Mouse (Mus musculus): ENCODE measurements at regions not wholly inside any gene's neighbourhood (a gene's known extent, or its start where the extent isn't known, plus 50 kb on each side); places are given as distances from the start of the nearest gene placed in this dataset.

DNA sequence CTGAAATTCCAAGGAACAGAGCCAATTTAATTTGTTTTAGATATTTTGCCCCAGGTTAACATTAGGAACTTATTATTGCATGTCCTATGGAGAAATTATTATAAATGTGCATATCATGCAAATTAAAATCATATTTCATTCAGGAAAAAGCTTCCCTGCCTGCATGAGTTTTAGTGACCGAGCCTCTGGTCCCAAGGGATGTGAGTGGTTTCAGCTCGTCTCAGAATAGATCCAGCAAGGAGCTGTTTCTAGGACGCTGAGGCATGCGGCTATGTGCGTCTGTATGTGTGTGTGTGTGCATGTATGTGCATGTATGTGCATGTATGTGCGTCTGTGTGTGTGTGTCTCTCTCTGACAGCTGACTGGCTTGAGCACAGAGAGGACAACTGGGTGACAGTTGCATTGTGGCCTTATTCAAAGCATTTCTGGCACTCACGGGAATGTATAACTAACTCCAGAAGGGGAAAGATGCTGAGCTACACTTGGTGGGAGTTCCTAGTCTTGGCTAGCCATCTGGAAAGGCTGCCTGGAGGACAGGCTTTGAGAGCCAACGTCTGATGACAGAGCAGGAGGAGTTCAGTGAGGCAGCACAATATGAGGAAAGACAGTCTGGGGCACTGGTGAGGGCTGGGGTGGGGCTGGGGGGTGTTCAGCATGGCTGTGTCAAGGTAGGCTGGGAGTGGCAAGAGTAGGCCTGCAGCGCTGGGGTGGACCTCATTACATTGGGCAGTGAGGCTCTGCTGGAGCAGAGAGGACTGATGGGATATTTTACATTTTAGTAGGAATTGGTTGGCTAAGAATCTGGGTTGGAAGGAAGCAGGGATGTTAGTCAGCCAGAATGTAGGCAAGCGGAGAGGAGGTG is 75.8 kb downstream of the Rpl14 start:
- TF ChIP-seq EP300 (IDR thresholded peaks at IDR 0.05; ENCODE audit: insufficient read depth, low read depth, low read length) (no peak), POLR2A (IDR thresholded peaks at IDR 0.05; ENCODE audit: insufficient read depth, low read depth, low read length) (no peak), CTCF (IDR thresholded peaks at IDR 0.05) (no peak)
- Histone ChIP-seq H3K27me3 (ENCODE audit: control insufficient read depth, insufficient read depth, low read length) (no peaks in the 10 kb centered on the region), H3K4me1 (ENCODE audit: control insufficient read depth, insufficient read depth, low read length) (no peaks in the 10 kb centered on the region), H3K27ac (no peak overlapping the region), H3K4me3 (no peak overlapping the region), H3K36me3 (ENCODE audit: control insufficient read depth, insufficient read depth, low read length) (no peaks in the 10 kb centered on the region), H3K79me2 (replicated peaks; ENCODE audit: control insufficient read depth, insufficient read depth, low read length) (no peaks in the 10 kb centered on the region), H3K9ac (ENCODE audit: low read depth, low read length) (no peak overlapping the region)
- intact Hi-C loops (cut with DNase I): no loop called here
- DNase-seq: no peak
- 66% methylated on average over 10 of the region's 10 CpGs for WGBS

DNA sequence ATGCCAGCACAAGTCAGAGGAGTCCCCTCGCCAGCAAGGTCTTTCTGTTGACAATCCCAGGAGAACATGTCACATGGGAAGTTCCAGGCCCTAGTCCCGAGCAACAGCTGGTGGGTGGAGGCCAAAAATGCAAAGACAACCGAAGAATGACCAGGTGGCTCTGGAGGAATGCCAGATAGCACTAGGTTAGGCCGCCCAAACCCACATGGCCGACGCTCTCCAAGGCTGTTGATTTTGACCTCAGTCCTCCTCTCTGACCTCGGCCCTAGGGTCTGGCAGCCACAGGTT is 76.4 kb downstream of the Rpl14 start:
- Histone ChIP-seq H3K4me3 (no peak overlapping the region), H3K9ac (ENCODE audit: low read depth, low read length) (no peak overlapping the region), H3K79me2 (replicated peaks; ENCODE audit: control insufficient read depth, insufficient read depth, low read length) (no peaks in the 10 kb centered on the region), H3K27ac (no peak overlapping the region), H3K4me1 (ENCODE audit: control insufficient read depth, insufficient read depth, low read length) (no peaks in the 10 kb centered on the region), H3K36me3 (ENCODE audit: control insufficient read depth, insufficient read depth, low read length) (no peaks in the 10 kb centered on the region), H3K27me3 (ENCODE audit: control insufficient read depth, insufficient read depth, low read length) (no peaks in the 10 kb centered on the region)
- TF ChIP-seq CTCF (IDR thresholded peaks at IDR 0.05): no peak
- TF ChIP-seq EP300 (IDR thresholded peaks at IDR 0.05; ENCODE audit: insufficient read depth, low read depth, low read length): no peak
- TF ChIP-seq POLR2A (IDR thresholded peaks at IDR 0.05; ENCODE audit: insufficient read depth, low read depth, low read length): no peak
- no peak for DNase-seq
- WGBS: 54% methylated on average over 7 of the region's 7 CpGs
- intact Hi-C loops (cut with DNase I): no loop called here

DNA sequence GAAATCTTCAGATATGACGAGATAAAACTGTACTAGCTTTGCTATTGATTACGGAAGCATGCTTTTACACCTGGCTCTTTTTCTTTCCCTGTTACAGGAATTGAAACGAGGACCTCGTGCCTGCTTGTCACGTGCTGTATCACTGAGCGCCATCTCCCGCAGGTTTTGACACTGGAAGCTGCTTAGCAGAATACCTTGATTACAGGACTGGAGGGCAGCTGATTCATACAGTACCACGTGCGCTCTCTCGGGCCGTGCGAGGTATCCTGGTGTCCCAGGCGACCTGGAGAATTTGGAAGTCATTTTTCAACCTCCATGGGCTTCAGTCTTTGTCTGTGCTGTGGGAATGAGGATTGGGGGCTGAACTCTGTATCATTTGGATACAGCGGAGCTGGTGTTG is 81.5 kb downstream of the Rpl14 start:
- Histone ChIP-seq H3K9ac (ENCODE audit: low read depth, low read length) (no peak overlapping the region), H3K4me3 (no peak overlapping the region), H3K27me3 (ENCODE audit: control insufficient read depth, insufficient read depth, low read length) (no peaks in the 10 kb centered on the region), H3K79me2 (replicated peaks; ENCODE audit: control insufficient read depth, insufficient read depth, low read length) (no peaks in the 10 kb centered on the region), H3K27ac (no peak overlapping the region), H3K4me1 (ENCODE audit: control insufficient read depth, insufficient read depth, low read length) (peaks cover 4% of the 10 kb centered on the region), H3K36me3 (ENCODE audit: control insufficient read depth, insufficient read depth, low read length) (no peaks in the 10 kb centered on the region)
- DNase-seq: no peak
- 86% methylated on average over 14 of the region's 14 CpGs for WGBS
- intact Hi-C loops (cut with DNase I): loop anchor here (5.0 kb wide), 1 partner anchor 35 kb away; no protein-coding TSS in a partner anchor
- TF ChIP-seq EP300 (IDR thresholded peaks at IDR 0.05; ENCODE audit: insufficient read depth, low read depth, low read length) (no peak), POLR2A (IDR thresholded peaks at IDR 0.05; ENCODE audit: insufficient read depth, low read depth, low read length) (no peak), CTCF (IDR thresholded peaks at IDR 0.05) (no peak)

DNA sequence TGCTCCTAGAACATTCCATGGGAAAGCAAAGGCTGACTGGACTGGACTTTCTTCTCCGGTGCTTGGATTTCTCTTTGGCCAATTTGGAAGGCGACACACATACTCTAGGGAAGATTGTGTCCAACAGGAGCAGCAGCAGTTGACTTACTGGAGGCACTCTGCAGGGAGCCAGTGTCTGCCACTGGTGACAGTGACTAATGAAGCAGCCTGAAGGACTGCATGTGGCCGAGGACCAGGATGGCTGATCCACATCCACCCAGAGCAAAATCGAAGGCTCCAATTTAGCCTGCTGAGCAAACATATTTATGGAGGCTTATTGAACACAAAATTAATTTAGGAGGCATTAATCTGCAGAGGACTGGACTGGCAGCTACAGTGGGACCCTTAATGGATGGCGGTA is 81.9 kb downstream of the Rpl14 start:
- DNase-seq: no peak
- no peaks in the 10 kb centered on the region for H3K27me3 ChIP-seq (ENCODE audit: control insufficient read depth, insufficient read depth, low read length)
- peaks cover 4% of the 10 kb centered on the region for H3K4me1 ChIP-seq (ENCODE audit: control insufficient read depth, insufficient read depth, low read length)
- no peak for TF ChIP-seq EP300 (IDR thresholded peaks at IDR 0.05; ENCODE audit: insufficient read depth, low read depth, low read length)
- no peak for TF ChIP-seq POLR2A (IDR thresholded peaks at IDR 0.05; ENCODE audit: insufficient read depth, low read depth, low read length)
- TF ChIP-seq CTCF (IDR thresholded peaks at IDR 0.05): no peak
- no peak overlapping the region for H3K9ac ChIP-seq (ENCODE audit: low read depth, low read length)
- intact Hi-C loops (cut with DNase I): loop anchor here (5.0 kb wide), 1 partner anchor 36 kb away; no protein-coding TSS in a partner anchor
- H3K36me3 ChIP-seq (ENCODE audit: control insufficient read depth, insufficient read depth, low read length): no peaks in the 10 kb centered on the region
- no peak overlapping the region for H3K27ac ChIP-seq
- WGBS: 78% methylated on average over 5 of the region's 5 CpGs
- H3K4me3 ChIP-seq: no peak overlapping the region
- H3K79me2 ChIP-seq (replicated peaks; ENCODE audit: control insufficient read depth, insufficient read depth, low read length): no peaks in the 10 kb centered on the region

DNA sequence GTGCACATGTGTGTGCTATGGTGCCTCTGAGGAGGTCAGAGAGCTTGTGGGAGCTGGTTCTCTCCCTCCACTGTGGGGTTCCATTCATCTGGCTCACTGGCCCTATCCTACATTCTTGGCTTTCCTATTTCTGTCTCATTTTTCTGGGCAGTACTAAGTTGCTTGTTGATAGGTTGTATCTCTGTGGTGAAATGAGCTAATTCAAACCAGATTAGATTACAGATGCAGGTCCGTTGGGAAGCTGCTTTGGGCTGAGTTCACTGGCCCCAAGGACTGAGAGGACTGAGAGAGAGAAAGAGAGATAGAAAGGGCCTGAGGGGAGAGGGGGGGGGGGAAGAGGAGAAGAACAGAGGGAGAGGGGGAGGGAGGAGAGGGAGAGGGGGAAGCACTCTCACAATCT is 83.5 kb downstream of the Rpl14 start:
- TF ChIP-seq CTCF (IDR thresholded peaks at IDR 0.05) (no peak), EP300 (IDR thresholded peaks at IDR 0.05; ENCODE audit: insufficient read depth, low read depth, low read length) (no peak), POLR2A (IDR thresholded peaks at IDR 0.05; ENCODE audit: insufficient read depth, low read depth, low read length) (no peak)
- no peaks in the 10 kb centered on the region for H3K36me3 ChIP-seq (ENCODE audit: control insufficient read depth, insufficient read depth, low read length)
- H3K9ac ChIP-seq (ENCODE audit: low read depth, low read length): no peak overlapping the region
- H3K4me3 ChIP-seq: no peak overlapping the region
- DNase-seq: no peak
- H3K4me1 ChIP-seq (ENCODE audit: control insufficient read depth, insufficient read depth, low read length): peaks cover 4% of the 10 kb centered on the region
- H3K27me3 ChIP-seq (ENCODE audit: control insufficient read depth, insufficient read depth, low read length): no peaks in the 10 kb centered on the region
- intact Hi-C loops (cut with DNase I): loop anchor here (5.0 kb wide), 4 partner anchors 37 to 403 kb away; no protein-coding TSS in a partner anchor
- 47% methylated on average over 1 of the region's 1 CpGs for WGBS
- H3K27ac ChIP-seq: no peak overlapping the region
- H3K79me2 ChIP-seq (replicated peaks; ENCODE audit: control insufficient read depth, insufficient read depth, low read length): no peaks in the 10 kb centered on the region

DNA sequence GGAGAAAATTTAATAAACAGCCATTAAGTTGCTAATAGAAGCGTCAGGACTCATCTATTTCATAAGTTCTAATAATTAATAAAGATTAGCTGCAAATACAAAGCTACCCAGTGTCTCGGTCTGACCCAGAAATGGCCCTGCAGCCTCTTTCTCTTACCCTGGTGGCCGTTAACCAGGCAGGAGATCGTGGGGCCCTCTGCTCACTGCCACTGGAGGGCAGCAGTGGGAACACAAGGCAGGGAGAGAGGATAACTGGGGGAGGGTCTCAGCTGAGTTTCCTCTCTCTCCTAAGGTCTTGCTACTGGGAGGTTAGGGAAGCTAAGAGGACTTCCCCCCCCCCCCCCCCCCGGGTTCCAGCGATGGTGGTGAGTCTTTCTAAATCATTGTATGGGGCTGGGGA is 85.7 kb downstream of the Rpl14 start:
- no peak overlapping the region; the same call in 1 of the 2 replicates for H3K27ac ChIP-seq
- WGBS: 27% methylated on average over 6 of the region's 6 CpGs
- peak in 1 of 2 experiments; percentile 55 for DNase-seq
- no peaks in the 10 kb centered on the region for H3K36me3 ChIP-seq (ENCODE audit: control insufficient read depth, insufficient read depth, low read length)
- TF ChIP-seq CTCF (IDR thresholded peaks at IDR 0.05) (peak; percentile 80), POLR2A (IDR thresholded peaks at IDR 0.05; ENCODE audit: insufficient read depth, low read depth, low read length) (no peak), EP300 (IDR thresholded peaks at IDR 0.05; ENCODE audit: insufficient read depth, low read depth, low read length) (peak; percentile 37; the same call in 1 of the 2 replicates)
- H3K27me3 ChIP-seq (ENCODE audit: control insufficient read depth, insufficient read depth, low read length): no peaks in the 10 kb centered on the region
- intact Hi-C loops (cut with DNase I): loop anchor here (2.0 to 5.0 kb wide), 4 partner anchors 84 to 400 kb away; no protein-coding TSS in a partner anchor
- H3K4me1 ChIP-seq (ENCODE audit: control insufficient read depth, insufficient read depth, low read length): peaks cover 12% of the 10 kb centered on the region
- H3K9ac ChIP-seq (ENCODE audit: low read depth, low read length): no peak overlapping the region
- H3K79me2 ChIP-seq (replicated peaks; ENCODE audit: control insufficient read depth, insufficient read depth, low read length): no peaks in the 10 kb centered on the region
- H3K4me3 ChIP-seq: no peak overlapping the region
